24 mouse cellular contexts compared by ENCODE assay signal in genomic region chr4:64034724-64035123, GRCm38 (mm10). TPM values are rescaled to one million over a fixed set of nuclear protein-coding genes. Genes with fewer than 3 reads are reported as not detected.
DNase-seq lines count a peak whose midpoint lies in the region; ATAC-seq and TF ChIP-seq lines count a peak whose summit lies in the region.
"Had no signal": no experiment of that assay in that cellular context is flagged by ENCODE, and none has a peak within 500 bp of the region (broad histone marks: within the 10 kb centered on the region; RNA-seq: fewer than 3 reads in every experiment).

No protein-coding gene starts in this region.

- no peak overlapping the region for H3K9ac ChIP-seq in kidney, postnatal 0 days (ENCODE audit: low read depth, low read length)
- H3K9ac ChIP-seq in forebrain, embryonic 12.5 days, result no peak overlapping the region
- H3K9ac ChIP-seq: embryonic facial prominence, embryonic 12.5 days; embryonic facial prominence, embryonic 15.5 days; forebrain, embryonic 13.5 days; hindbrain, embryonic 14.5 days had no signal

- no peaks in the 10 kb centered on the region for H3K36me3 ChIP-seq in kidney, postnatal 0 days (ENCODE audit: insufficient read depth, low read length)
- no peaks in the 10 kb centered on the region for H3K36me3 ChIP-seq in hindbrain, embryonic 10.5 days
- H3K36me3 ChIP-seq in forebrain, embryonic 12.5 days (replicated peaks), result no peaks in the 10 kb centered on the region
- H3K36me3 ChIP-seq: embryonic facial prominence, embryonic 12.5 days; embryonic facial prominence, embryonic 15.5 days had no signal

- 81% methylated on average over 1 of the region's 1 CpGs for WGBS in kidney, postnatal 0 days
- 76% methylated on average over 1 of the region's 1 CpGs for WGBS in hindbrain, embryonic 10.5 days
- WGBS in forebrain, embryonic 12.5 days, result 93% methylated on average over 1 of the region's 1 CpGs

- no peak for TF ChIP-seq CTCF in kidney, postnatal 0 days (IDR thresholded peaks at IDR 0.05; ENCODE audit: low read depth)

- no peak overlapping the region for H3K27ac ChIP-seq in kidney, postnatal 0 days
- no peak overlapping the region for H3K27ac ChIP-seq in hindbrain, embryonic 10.5 days
- H3K27ac ChIP-seq in forebrain, embryonic 12.5 days, result no peak overlapping the region
- H3K27ac ChIP-seq: embryonic facial prominence, embryonic 12.5 days; embryonic facial prominence, embryonic 15.5 days; forebrain, embryonic 13.5 days; gastrocnemius, adult 2 months; hindbrain, embryonic 14.5 days; hindbrain, postnatal 0 days had no signal

- H3K4me1 ChIP-seq in kidney, postnatal 0 days (replicated peaks; ENCODE audit: insufficient read depth, low read length), result no peaks in the 10 kb centered on the region
- H3K4me1 ChIP-seq in hindbrain, embryonic 10.5 days (replicated peaks), result no peaks in the 10 kb centered on the region
- H3K4me1 ChIP-seq in forebrain, embryonic 12.5 days, result no peaks in the 10 kb centered on the region
- H3K4me1 ChIP-seq: forebrain, embryonic 13.5 days had no signal

- no peak for ATAC-seq in kidney, postnatal 0 days (replicated peaks; ENCODE audit: low FRiP score, low read depth)
- no peak for ATAC-seq in forebrain, embryonic 12.5 days (ENCODE audit: low FRiP score)
- ATAC-seq: forebrain, embryonic 13.5 days; forebrain, embryonic 16.5 days; hindbrain, postnatal 0 days; inflammation-experienced regulatory T-cells, adult 6 months; intestine, embryonic 16.5 days had no signal

- no peaks in the 10 kb centered on the region for H3K9me3 ChIP-seq in kidney, postnatal 0 days (replicated peaks; ENCODE audit: low read length)
- no peaks in the 10 kb centered on the region for H3K9me3 ChIP-seq in hindbrain, embryonic 10.5 days
- no peaks in the 10 kb centered on the region for H3K9me3 ChIP-seq in forebrain, embryonic 12.5 days
- H3K9me3 ChIP-seq: embryonic facial prominence, embryonic 12.5 days; embryonic facial prominence, embryonic 15.5 days; forebrain, embryonic 13.5 days had no signal

- H3K4me3 ChIP-seq in kidney, postnatal 0 days (replicated peaks; ENCODE audit: low read depth, low read length), result no peak overlapping the region
- H3K4me3 ChIP-seq in hindbrain, embryonic 10.5 days, result no peak overlapping the region
- no peak overlapping the region for H3K4me3 ChIP-seq in forebrain, embryonic 12.5 days (replicated peaks)
- H3K4me3 ChIP-seq: embryonic facial prominence, embryonic 12.5 days; embryonic facial prominence, embryonic 15.5 days; forebrain, embryonic 13.5 days; gastrocnemius, adult 2 months had no signal

- no peaks in the 10 kb centered on the region for H3K27me3 ChIP-seq in kidney, postnatal 0 days (ENCODE audit: insufficient read depth, low read length)
- no peaks in the 10 kb centered on the region for H3K27me3 ChIP-seq in hindbrain, embryonic 10.5 days (ENCODE audit: insufficient read depth, poor library complexity, severe bottlenecking)
- no peaks in the 10 kb centered on the region for H3K27me3 ChIP-seq in forebrain, embryonic 12.5 days
- H3K27me3 ChIP-seq: embryonic facial prominence, embryonic 12.5 days; embryonic facial prominence, embryonic 15.5 days; forebrain, embryonic 13.5 days had no signal

- DNase-seq in kidney, postnatal 0 days (ENCODE audit: low spot score), result peak; percentile 38
- DNase-seq in kidney, postnatal 25 days, result no peak
- peak; percentile 74 for DNase-seq in 3T3-L1 (ENCODE audit: low read depth, low spot score)
- peak; percentile 65 for DNase-seq in Muller cell, postnatal 12 days (ENCODE audit: inconsistent ontology term)
- DNase-seq in fat pad, adult 2 months (ENCODE audit: extremely low read depth, low read depth, low spot score), result peak; percentile 11
- no peak for DNase-seq in hindbrain, embryonic 10.5 days (ENCODE audit: low spot score)
- DNase-seq: adrenal gland, postnatal 14 days; cerebellum, adult 11 months; cerebellum, adult 2 months; cerebellum, adult 9-11 months; cerebellum, postnatal 25 days; gastrocnemius, adult 2 months; gastrocnemius, postnatal 14 days; kidney, adult 18-20 months had no signal

- H3K4me2 ChIP-seq in kidney, postnatal 0 days (ENCODE audit: low read length), result no peak overlapping the region
- no peak overlapping the region for H3K4me2 ChIP-seq in forebrain, embryonic 12.5 days
- H3K4me2 ChIP-seq: embryonic facial prominence, embryonic 12.5 days; embryonic facial prominence, embryonic 15.5 days; forebrain, embryonic 13.5 days; heart, embryonic 11.5 days; hindbrain, embryonic 14.5 days had no signal

RNA-seq across cellular contexts. Expression of gene Tnc, which starts 12.1 kb away (rescaled TPM):
- polyA plus RNA-seq in kidney, postnatal 0 days (2015; fragmentation: Nextera tagmentation; extraction: Ambion mirVana), result 17.2 and 19.2 TPM in 2 replicates
- polyA plus RNA-seq in hindbrain, embryonic 10.5 days (2016; fragmentation: Nextera tagmentation; extraction: Ambion mirVana), result 1.3 and 3.5 TPM in 2 replicates
- polyA plus RNA-seq in forebrain, embryonic 12.5 days (2016; fragmentation: Nextera tagmentation; extraction: Ambion mirVana), result 9.7 and 11.8 TPM in 2 replicates

Comparison
In these comparisons a context has a peak if more than half of its experiments do, and no peak if none do; other contexts are left out.
1. DNase-seq: peak in kidney, postnatal 0 days (single experiment), 3T3-L1 (single experiment), Muller cell, postnatal 12 days (single experiment) and fat pad, adult 2 months (single experiment); none in kidney, postnatal 25 days (0 of 2) and hindbrain, embryonic 10.5 days (single experiment).